Mouse (Mus musculus) c-Kit-positive CD71-negative TER-119-negative erythroid progenitor cells, embryonic 14.5 days (primary cell): ENCODE data around the gene Sowahb.
A peak's percentile ranks its signal among the peaks of the same experiment; 100 is the strongest.

ENCODE experiments used
- DNase-seq: peaks from one replicate; pipeline ENCODE4 v3.0.0-alpha.2; 2013; ENCODE audit warnings: low read depth

The Sowahb gene

GRCm38 (mm10) chr5:93044584-93045370, at the start of gene Sowahb:
TSS of gene Sowahb (minus strand) at chr5:93045022.
- DNase-seq: no peak

GRCm38 (mm10) chr5:93093638-93094527, 49.1 kb upstream of the Sowahb start:
- DNase-seq: peak; percentile 23

GRCm38 (mm10) chr5:93092857-93093622, 48.2 kb upstream of the Sowahb start, which contains the start of gene Sept11:
TSS of gene Sept11 (plus strand) at chr5:93093437.
- DNase-seq: peak; percentile 76

GRCm38 (mm10) chr5:93092147-93092781, 47.4 kb upstream of the Sowahb start:
- no peak for DNase-seq

- no peak for DNase-seq
Measured at GRCm38 (mm10) chr5:93091266-93091665, 46.4 kb upstream of the Sowahb start.

GRCm38 (mm10) chr5:93085900-93086299, 41.1 kb upstream of the Sowahb start:
- DNase-seq: no peak

GRCm38 (mm10) chr5:93085015-93085598, 40.3 kb upstream of the Sowahb start:
- no peak for DNase-seq

- DNase-seq: no peak
Measured at GRCm38 (mm10) chr5:93079596-93079995, 34.8 kb upstream of the Sowahb start.

GRCm38 (mm10) chr5:93077661-93078323, 33.0 kb upstream of the Sowahb start:
- DNase-seq: no peak

- no peak for DNase-seq
Measured at GRCm38 (mm10) chr5:93060865-93061264, 16.0 kb upstream of the Sowahb start.

- DNase-seq: no peak
Measured at GRCm38 (mm10) chr5:93053606-93054397, 9.0 kb upstream of the Sowahb start.

- DNase-seq: no peak
Measured at GRCm38 (mm10) chr5:93051951-93052350, 7.1 kb upstream of the Sowahb start.

- DNase-seq: no peak
Measured at GRCm38 (mm10) chr5:93051041-93051440, 6.2 kb upstream of the Sowahb start.

- no peak for DNase-seq
Measured at GRCm38 (mm10) chr5:93049971-93050370, 5.1 kb upstream of the Sowahb start.

GRCm38 (mm10) chr5:93048481-93049240, 3.8 kb upstream of the Sowahb start:
- no peak for DNase-seq

GRCm38 (mm10) chr5:93046306-93046845, 1.6 kb upstream of the Sowahb start:
- no peak for DNase-seq

- no peak for DNase-seq
Measured at GRCm38 (mm10) chr5:93045371-93045714, 521 bp upstream of the Sowahb start.

GRCm38 (mm10) chr5:93043688-93044583, 886 bp downstream of the Sowahb start:
- no peak for DNase-seq
